Comparison of ENCODE assay signal across 8 mouse cellular contexts in genomic region chr7:27233300-27233699, GRCm38 (mm10). TPM values are rescaled to one million over a fixed set of nuclear protein-coding genes. Genes with fewer than 3 reads are reported as not detected.
DNase-seq lines count a peak whose midpoint lies in the region; ATAC-seq lines count a peak whose summit lies in the region.

No protein-coding gene starts in this region.

- peak overlapping the region; percentile 89 for H3K4me2 ChIP-seq in liver, embryonic 12.5 days

- ATAC-seq in liver, embryonic 12.5 days, result no peak

- 3% methylated on average over 6 of the region's 6 CpGs for WGBS in heart, embryonic 10.5 days
- 12% methylated on average over 6 of the region's 6 CpGs for WGBS in liver, embryonic 12.5 days (ENCODE audit: insufficient replicate concordance)

- no peaks in the 10 kb centered on the region for H3K27me3 ChIP-seq in heart, embryonic 10.5 days (ENCODE audit: insufficient read depth, poor library complexity, severe bottlenecking)
- no peaks in the 10 kb centered on the region for H3K27me3 ChIP-seq in liver, embryonic 12.5 days (replicated peaks)

- intact Hi-C loops in heart, postnatal 14 days (cut with DNase I), result loop anchor here (2.0 kb wide), 1 partner anchor 74 kb away; no protein-coding TSS in a partner anchor
- intact Hi-C loops in left cerebral cortex, postnatal 25 days (cut with DNase I), result no loop called here

- DNase-seq in heart, embryonic 10.5 days (ENCODE audit: low spot score), result no peak
- DNase-seq in heart, postnatal 14 days, result no peak
- peak; percentile 32 for DNase-seq in thymus, postnatal 4 days
- no peak for DNase-seq in thymus, adult 18-20 months
- no peak for DNase-seq in ovary, postnatal 36 days (ENCODE audit: low spot score)
- DNase-seq in ovary, postnatal 14 days (ENCODE audit: low spot score), result no peak
- DNase-seq in left cerebral cortex, postnatal 25 days (ENCODE audit: low spot score in 2 of 2), result no peak

- H3K4me1 ChIP-seq in heart, embryonic 10.5 days, result peaks cover 16% of the 10 kb centered on the region
- H3K4me1 ChIP-seq in liver, embryonic 12.5 days, result peaks cover 37% of the 10 kb centered on the region

- peak overlapping the region; percentile 71 for H3K9ac ChIP-seq in liver, embryonic 12.5 days

- peak overlapping the region; percentile 85 for H3K27ac ChIP-seq in heart, embryonic 10.5 days
- peak overlapping the region; percentile 56; the same call in 1 of the 2 replicates for H3K27ac ChIP-seq in liver, embryonic 12.5 days

- H3K4me3 ChIP-seq in heart, embryonic 10.5 days, result peak overlapping the region; percentile 65
- peak overlapping the region; percentile 75 for H3K4me3 ChIP-seq in liver, embryonic 12.5 days

- no peaks in the 10 kb centered on the region for H3K9me3 ChIP-seq in heart, embryonic 10.5 days
- H3K9me3 ChIP-seq in liver, embryonic 12.5 days (replicated peaks), result no peaks in the 10 kb centered on the region

- no peaks in the 10 kb centered on the region for H3K36me3 ChIP-seq in heart, embryonic 10.5 days
- H3K36me3 ChIP-seq in liver, embryonic 12.5 days, result peaks cover 8% of the 10 kb centered on the region; the same call in 1 of the 2 replicates

RNA-seq across cellular contexts. Expression of gene Coq8b, which starts 0.5 kb away (rescaled TPM):
- polyA plus RNA-seq in heart, embryonic 10.5 days (2016; fragmentation: Nextera tagmentation; extraction: Ambion mirVana), result 12.3 and 13.9 TPM in 2 replicates
- 1 to 10 TPM; 7.0 to 8.8 TPM for total RNA-seq in heart, postnatal 14 days (2021)
- 14.2 and 15.7 TPM in 2 replicates for polyA plus RNA-seq in liver, embryonic 12.5 days (2016; fragmentation: Nextera tagmentation; extraction: Ambion mirVana)
- total RNA-seq in left cerebral cortex, postnatal 25 days (2021), result 10 to 100 TPM; 32.5 to 37.2 TPM

RNA-seq across cellular contexts. Expression of gene Itpkc, which starts 4.8 kb away (rescaled TPM):
- 3.4 and 5.0 TPM in 2 replicates for polyA plus RNA-seq in heart, embryonic 10.5 days (2016; fragmentation: Nextera tagmentation; extraction: Ambion mirVana)
- total RNA-seq in heart, postnatal 14 days (2021), result 1 to 10 TPM; 4.5 to 5.5 TPM
- 3.5 and 4.1 TPM in 2 replicates for polyA plus RNA-seq in liver, embryonic 12.5 days (2016; fragmentation: Nextera tagmentation; extraction: Ambion mirVana)
- 1 to 10 TPM; 7.5 to 8.8 TPM for total RNA-seq in left cerebral cortex, postnatal 25 days (2021)

RNA-seq across cellular contexts. Expression of gene Numbl, which starts 24.9 kb away (rescaled TPM):
- polyA plus RNA-seq in heart, embryonic 10.5 days (2016; fragmentation: Nextera tagmentation; extraction: Ambion mirVana), result 7.0 and 9.6 TPM in 2 replicates
- total RNA-seq in heart, postnatal 14 days (2021), result 1 to 10 TPM; 7.9 to 8.5 TPM
- 3.9 and 4.0 TPM in 2 replicates for polyA plus RNA-seq in liver, embryonic 12.5 days (2016; fragmentation: Nextera tagmentation; extraction: Ambion mirVana)
- total RNA-seq in left cerebral cortex, postnatal 25 days (2021), result 100 to 1,000 TPM; 119 to 130 TPM

RNA-seq across cellular contexts. Expression of gene Snrpa, which starts 37.2 kb away (rescaled TPM):
- polyA plus RNA-seq in heart, embryonic 10.5 days (2016; fragmentation: Nextera tagmentation; extraction: Ambion mirVana), result 227 and 298 TPM in 2 replicates
- 10 to 100 TPM; 38.9 to 47.7 TPM for total RNA-seq in heart, postnatal 14 days (2021)
- 150 and 163 TPM in 2 replicates for polyA plus RNA-seq in liver, embryonic 12.5 days (2016; fragmentation: Nextera tagmentation; extraction: Ambion mirVana)
- 10 to 100 TPM; 81.9 to 85.2 TPM for total RNA-seq in left cerebral cortex, postnatal 25 days (2021)

RNA-seq across cellular contexts. Expression of gene BC024978, which starts 37.7 kb away (rescaled TPM):
- 3.1 and 3.2 TPM in 2 replicates for polyA plus RNA-seq in heart, embryonic 10.5 days (2016; fragmentation: Nextera tagmentation; extraction: Ambion mirVana)
- total RNA-seq in heart, postnatal 14 days (2021), result 10 to 100 TPM; 12.3 to 12.5 TPM
- polyA plus RNA-seq in liver, embryonic 12.5 days (2016; fragmentation: Nextera tagmentation; extraction: Ambion mirVana), result 1.5 TPM in 2 replicates
- 10 to 100 TPM; 21.0 to 25.2 TPM for total RNA-seq in left cerebral cortex, postnatal 25 days (2021)

Comparison
In these comparisons a context has a peak if more than half of its experiments do, and no peak if none do; other contexts are left out.
1. RNA of gene Numbl, which starts 24.9 kb away (total RNA-seq): 119 to 130 TPM in left cerebral cortex, postnatal 25 days; 7.9 to 8.5 TPM in heart, postnatal 14 days; every median in the first group is over 10 times any median in the second.